Mouse (Mus musculus) midbrain, embryonic 16.5 days (tissue): ENCODE measurements at regions not wholly inside any gene's neighbourhood (a gene's known extent, or its start where the extent isn't known, plus 50 kb on each side); places are given as distances from the start of the nearest gene placed in this dataset.

Experiments
- ATAC-seq: fragments of 200-750 bp; cut with Nextera tagmentation; 2 replicates; pipeline ENCODE4 v1.8.0; 2017; ENCODE audit warnings: moderate TSS enrichment
- H3K27ac ChIP-seq: fragments of 300-500 bp; sonication (generic); 2 replicates; pipeline ENCODE4 v1.5.1; 2014; ENCODE audit warnings: mild to moderate bottlenecking, low read length, mixed read lengths
- H3K27me3 ChIP-seq: fragments of 300-500 bp; sonication (generic); 2 replicates; pipeline ENCODE4 v1.6.1; 2014; ENCODE audit warnings: low read depth, low read length, mixed read lengths; ENCODE audit not compliant: control insufficient read depth, insufficient read depth
- H3K36me3 ChIP-seq: fragments of 300-500 bp; sonication (generic); 2 replicates; pipeline ENCODE4 v1.6.1; 2014; ENCODE audit warnings: mild to moderate bottlenecking, low read length, moderate library complexity, mixed read lengths; ENCODE audit not compliant: control insufficient read depth, insufficient read depth
- H3K4me1 ChIP-seq: fragments of 300-500 bp; sonication (generic); 2 replicates; pipeline ENCODE4 v1.6.1; 2014; ENCODE audit warnings: mild to moderate bottlenecking, low read length, mixed read lengths; ENCODE audit not compliant: control insufficient read depth, insufficient read depth
- H3K4me2 ChIP-seq: fragments of 300-500 bp; sonication (generic); 2 replicates; pipeline ENCODE4 v1.6.1; 2014; ENCODE audit warnings: mild to moderate bottlenecking, low read length, mixed read lengths
- H3K4me3 ChIP-seq: fragments of 300-500 bp; sonication (generic); 2 replicates; pipeline ENCODE4 v1.5.1; 2014; ENCODE audit warnings: low read depth, mild to moderate bottlenecking, low read length, moderate library complexity, mixed read lengths
- H3K9ac ChIP-seq: fragments of 300-500 bp; sonication (generic); 2 replicates; pipeline ENCODE4 v1.6.1; 2014; ENCODE audit warnings: low read depth, low read length, mixed read lengths
- H3K9me3 ChIP-seq: fragments of 300-500 bp; sonication (generic); replicated peaks from 2 replicates; pipeline ENCODE4 v1.6.1; 2014; ENCODE audit warnings: mild to moderate bottlenecking, low read length, mixed read lengths; ENCODE audit not compliant: control insufficient read depth, poor library complexity, severe bottlenecking
- WGBS: fragments of 180-500 bp; shearing (Covaris S2); extraction: QIAGEN DNeasy Blood & Tissue Kit; methylation state at CpG from one replicate; pipeline ENCODE4 v1.1.7; 2014; 5-methylcytosine and 5-hydroxymethylcytosine counted together

- H3K4me1 ChIP-seq = 0 out of 2 replicates have a peak, but pooled peaks cover 3% of the 10 kb centered on the region
- 55% methylated on average over 5 of the region's 5 CpGs for WGBS
- H3K27ac ChIP-seq = no peak overlapping the region
- H3K36me3 ChIP-seq = no peaks in the 10 kb centered on the region
- no peak overlapping the region for H3K9ac ChIP-seq
- no peaks in the 10 kb centered on the region for H3K27me3 ChIP-seq
- ATAC-seq = no peak
- H3K4me3 ChIP-seq = no peak overlapping the region
- no peaks in the 10 kb centered on the region for H3K9me3 ChIP-seq
- H3K4me2 ChIP-seq = no peak overlapping the region
Observed at GRCm38 (mm10) chr1:79379736-79380135, 60.2 kb downstream of the Scg2 start.

GRCm38 (mm10) chr1:79374811-79375210 is 65.1 kb downstream of the Scg2 start:
- no peak overlapping the region for H3K27ac ChIP-seq
- H3K36me3 ChIP-seq = no peaks in the 10 kb centered on the region
- 0 out of 2 replicates have a peak, but pooled peaks have one; percentile 14 for ATAC-seq
- 47% methylated on average over 3 of the region's 3 CpGs for WGBS
- no peak overlapping the region for H3K4me2 ChIP-seq
- no peak overlapping the region for H3K4me3 ChIP-seq
- H3K4me1 ChIP-seq = 0 out of 2 replicates have a peak, but pooled peaks cover 3% of the 10 kb centered on the region
- H3K9ac ChIP-seq = no peak overlapping the region
- H3K9me3 ChIP-seq = no peaks in the 10 kb centered on the region
- no peaks in the 10 kb centered on the region for H3K27me3 ChIP-seq

GRCm38 (mm10) chr1:79357291-79358045 is 82.5 kb downstream of the Scg2 start:
- no peak for ATAC-seq
- WGBS = 86% methylated on average over 2 of the region's 2 CpGs
- H3K27me3 ChIP-seq = no peaks in the 10 kb centered on the region
- H3K27ac ChIP-seq = no peak overlapping the region
- no peak overlapping the region for H3K4me2 ChIP-seq
- no peaks in the 10 kb centered on the region for H3K4me1 ChIP-seq
- no peak overlapping the region for H3K9ac ChIP-seq
- no peaks in the 10 kb centered on the region for H3K9me3 ChIP-seq
- no peak overlapping the region for H3K4me3 ChIP-seq
- H3K36me3 ChIP-seq = no peaks in the 10 kb centered on the region

GRCm38 (mm10) chr1:79346511-79346910 is 93.4 kb downstream of the Scg2 start:
- H3K4me1 ChIP-seq = no peaks in the 10 kb centered on the region
- no peak overlapping the region for H3K4me3 ChIP-seq
- no peaks in the 10 kb centered on the region for H3K36me3 ChIP-seq
- H3K4me2 ChIP-seq = no peak overlapping the region
- ATAC-seq = no peak
- WGBS = 89% methylated on average over 3 of the region's 3 CpGs
- no peaks in the 10 kb centered on the region for H3K27me3 ChIP-seq
- H3K9me3 ChIP-seq = no peaks in the 10 kb centered on the region
- H3K9ac ChIP-seq = no peak overlapping the region
- no peak overlapping the region for H3K27ac ChIP-seq

- no peak overlapping the region for H3K4me3 ChIP-seq
- H3K4me2 ChIP-seq = no peak overlapping the region
- no peaks in the 10 kb centered on the region for H3K27me3 ChIP-seq
- no peaks in the 10 kb centered on the region for H3K36me3 ChIP-seq
- H3K27ac ChIP-seq = no peak overlapping the region
- H3K9me3 ChIP-seq = no peaks in the 10 kb centered on the region
- H3K9ac ChIP-seq = no peak overlapping the region
- no peaks in the 10 kb centered on the region for H3K4me1 ChIP-seq
- ATAC-seq = no peak
- 79% methylated on average over 7 of the region's 7 CpGs for WGBS
Observed at GRCm38 (mm10) chr1:79335480-79336114, 104.3 kb downstream of the Scg2 start.

- Histone ChIP-seq H3K4me1 (no peaks in the 10 kb centered on the region), H3K4me3 (no peak overlapping the region), H3K36me3 (no peaks in the 10 kb centered on the region), H3K9me3 (no peaks in the 10 kb centered on the region), H3K27me3 (no peaks in the 10 kb centered on the region), H3K27ac (no peak overlapping the region), H3K9ac (no peak overlapping the region), H3K4me2 (no peak overlapping the region)
- no peak for ATAC-seq
- WGBS = 70% methylated on average over 5 of the region's 5 CpGs
Observed at GRCm38 (mm10) chr1:79317194-79317593, 122.7 kb downstream of the Scg2 start.

GRCm38 (mm10) chr1:79314774-79315173 is 125.1 kb downstream of the Scg2 start:
- H3K9ac ChIP-seq = no peak overlapping the region
- H3K4me3 ChIP-seq = no peak overlapping the region
- no peaks in the 10 kb centered on the region for H3K36me3 ChIP-seq
- ATAC-seq = no peak
- H3K4me2 ChIP-seq = no peak overlapping the region
- H3K4me1 ChIP-seq = no peaks in the 10 kb centered on the region
- H3K27me3 ChIP-seq = no peaks in the 10 kb centered on the region
- H3K9me3 ChIP-seq = no peaks in the 10 kb centered on the region
- H3K27ac ChIP-seq = no peak overlapping the region
- WGBS = 87% methylated on average over 3 of the region's 3 CpGs

- Histone ChIP-seq H3K27me3 (no peaks in the 10 kb centered on the region), H3K9ac (no peak overlapping the region), H3K4me3 (no peak overlapping the region), H3K4me1 (no peaks in the 10 kb centered on the region), H3K36me3 (no peaks in the 10 kb centered on the region), H3K9me3 (no peaks in the 10 kb centered on the region), H3K4me2 (no peak overlapping the region), H3K27ac (no peak overlapping the region)
- ATAC-seq = no peak
- WGBS = 91% methylated on average over 5 of the region's 5 CpGs
Observed at GRCm38 (mm10) chr1:79312153-79312552, 127.8 kb downstream of the Scg2 start.

GRCm38 (mm10) chr1:79303602-79304001 is 136.3 kb downstream of the Scg2 start:
- 33% methylated on average over 2 of the region's 2 CpGs for WGBS
- Histone ChIP-seq H3K4me2 (no peak overlapping the region), H3K9me3 (no peaks in the 10 kb centered on the region), H3K27me3 (no peaks in the 10 kb centered on the region), H3K36me3 (no peaks in the 10 kb centered on the region), H3K9ac (no peak overlapping the region), H3K4me3 (no peak overlapping the region), H3K4me1 (no peaks in the 10 kb centered on the region; the same call in 1 of the 2 replicates), H3K27ac (no peak overlapping the region)
- ATAC-seq = peak; percentile 76; the same call in 1 of the 2 replicates
